Mouse (Mus musculus) left cerebral cortex, adult 8-10 months (tissue): ENCODE data around the gene Copg1. TPM values are rescaled to one million over a fixed set of nuclear protein-coding genes. Genes with fewer than 3 reads are reported as not detected.

Experiments used
- total RNA-seq, 4 experiments: library from RNA; stranded (reverse); gene quantifications; 2 replicates each; pipeline ENCODE4 v1.2.4; 2022

Gene Copg1
- total RNA-seq, 4 experiments from 2014 or later, result 245 to 257 (median 245) TPM

Other genes starting within 250 kb of the Copg1 start
- 10 to 100 TPM in 1 of 4 experiments, 1 to 10 TPM in 3; 8.2 to 10.3 (median 9.2) TPM for gene Aplf, start 215.6 kb upstream of the Copg1 start, total RNA-seq
- gene Efcc1, start 156.9 kb upstream of the Copg1 start, total RNA-seq, result 1 to 10 TPM; 4.6 to 9.6 (median 8.4) TPM
- 1 to 10 TPM in 3 of 4 experiments, under 1 TPM in 1; 0.72 to 1.4 (median 1.1) TPM for gene Gp9, start 109.7 kb upstream of the Copg1 start, total RNA-seq
- 10 to 100 TPM; 14.4 to 22.1 (median 16.7) TPM for gene Rab43, start 75.7 kb upstream of the Copg1 start, total RNA-seq
- gene Gm45140, start 52.0 kb upstream of the Copg1 start, total RNA-seq, result 1 to 10 TPM; 2.2 to 5.0 (median 2.8) TPM
- gene Isy1, start 49.0 kb upstream of the Copg1 start, total RNA-seq, result 10 to 100 TPM; 27.5 to 30.6 (median 28.5) TPM
- gene Cnbp, start 36.7 kb upstream of the Copg1 start, total RNA-seq, result 100 to 1,000 TPM; 280 to 313 (median 302) TPM
- 10 to 100 TPM; 24.7 to 27.7 (median 25.0) TPM for gene Hmces, start 26.1 kb downstream of the Copg1 start, total RNA-seq
- 10 to 100 TPM; 45.4 to 53.5 (median 49.3) TPM for gene H1fx, start 93.8 kb downstream of the Copg1 start, total RNA-seq
- gene Rab7, start 157.5 kb downstream of the Copg1 start, total RNA-seq, result 100 to 1,000 TPM; 323 to 394 (median 346) TPM
- 100 to 1,000 TPM; 166 to 188 (median 171) TPM for gene Rpn1, start 196.7 kb downstream of the Copg1 start, total RNA-seq